Mouse (Mus musculus): ENCODE measurements around the gene Ccdc85c. TPM values are rescaled to one million over a fixed set of nuclear protein-coding genes. Genes with fewer than 3 reads are reported as not detected.
A peak's percentile ranks its signal among the peaks of the same experiment; 100 is the strongest.

Ccdc85c gene
- total RNA-seq, 2 experiments from 2014 or later: 0.04 to 0.11 TPM

- no peak for ATAC-seq (ENCODE audit: poor library complexity, severe bottlenecking)
Observed at GRCm38 (mm10) chr12:108301006-108301405, 25.8 kb upstream of the Ccdc85c start.

DNA sequence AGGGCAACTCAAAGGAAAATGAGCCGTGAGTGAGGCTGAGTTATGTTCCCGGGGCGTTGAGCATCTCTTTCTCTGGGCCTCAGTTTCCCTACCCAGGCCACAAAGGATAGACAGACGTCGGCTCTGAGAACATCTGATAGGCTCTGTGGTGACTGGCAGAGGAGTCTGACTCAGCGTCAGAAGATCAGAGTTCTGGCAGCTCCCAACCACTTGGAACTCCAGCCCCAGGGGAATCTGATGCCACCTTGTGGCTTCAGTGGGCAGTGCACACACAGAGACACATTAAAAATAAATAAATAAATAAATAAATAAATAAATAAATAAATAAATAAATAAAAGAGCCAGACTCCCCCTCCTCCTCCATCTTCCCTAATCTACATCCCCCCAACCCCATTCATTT, 21.8 kb upstream of the Ccdc85c start:
- no peak for ATAC-seq (ENCODE audit: poor library complexity, severe bottlenecking)

GRCm38 (mm10) chr12:108294620-108295019, 19.4 kb upstream of the Ccdc85c start:
- no peak for ATAC-seq (ENCODE audit: poor library complexity, severe bottlenecking)

DNA sequence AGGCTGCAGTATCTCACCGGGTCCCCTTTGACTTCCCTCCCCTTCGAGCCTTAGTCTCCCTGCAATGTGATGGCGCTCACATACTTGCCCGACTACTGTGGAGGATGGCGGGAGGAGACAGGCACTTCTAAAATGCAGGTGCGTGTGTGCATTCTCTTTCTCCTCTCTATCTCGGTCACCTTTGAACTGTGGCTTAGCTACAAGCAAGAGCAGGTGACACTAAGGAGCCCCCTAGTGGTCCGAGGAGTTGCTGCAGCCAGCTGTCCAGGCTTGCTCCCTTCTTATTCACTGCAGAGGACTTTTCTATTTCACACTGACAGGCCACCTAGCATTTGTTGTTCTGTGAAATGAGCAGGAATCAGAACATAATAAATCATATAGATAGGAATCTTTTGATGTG, 17.7 kb upstream of the Ccdc85c start:
- peak; percentile 79 for ATAC-seq (ENCODE audit: poor library complexity, severe bottlenecking)

DNA sequence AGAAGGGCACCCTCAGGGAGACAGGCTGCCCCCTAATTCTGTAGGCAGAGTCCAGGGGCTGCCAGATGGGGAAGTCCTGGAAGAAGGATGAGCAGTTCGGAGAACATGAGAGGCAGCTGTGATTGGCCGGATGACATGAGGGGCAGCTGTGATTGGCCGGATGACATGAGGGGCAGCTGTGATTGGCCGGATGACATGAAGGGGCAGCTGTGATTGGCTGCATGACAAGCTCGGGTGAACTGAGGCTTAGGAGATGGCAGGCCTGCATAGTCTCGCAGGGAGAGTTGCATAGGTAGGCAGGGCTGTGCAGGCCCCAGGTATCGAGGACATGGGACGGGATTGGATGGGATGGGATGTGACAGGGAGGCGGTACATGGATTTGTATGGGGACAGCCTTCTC, 17.2 kb upstream of the Ccdc85c start:
- ATAC-seq (ENCODE audit: poor library complexity, severe bottlenecking): 0 out of 2 replicates have a peak, but pooled peaks have one; percentile 34

GRCm38 (mm10) chr12:108288127-108288880, 13.1 kb upstream of the Ccdc85c start:
- no peak for ATAC-seq (ENCODE audit: poor library complexity, severe bottlenecking)

- ATAC-seq (ENCODE audit: poor library complexity, severe bottlenecking): no peak
Observed at GRCm38 (mm10) chr12:108287011-108287410, 11.8 kb upstream of the Ccdc85c start.

DNA sequence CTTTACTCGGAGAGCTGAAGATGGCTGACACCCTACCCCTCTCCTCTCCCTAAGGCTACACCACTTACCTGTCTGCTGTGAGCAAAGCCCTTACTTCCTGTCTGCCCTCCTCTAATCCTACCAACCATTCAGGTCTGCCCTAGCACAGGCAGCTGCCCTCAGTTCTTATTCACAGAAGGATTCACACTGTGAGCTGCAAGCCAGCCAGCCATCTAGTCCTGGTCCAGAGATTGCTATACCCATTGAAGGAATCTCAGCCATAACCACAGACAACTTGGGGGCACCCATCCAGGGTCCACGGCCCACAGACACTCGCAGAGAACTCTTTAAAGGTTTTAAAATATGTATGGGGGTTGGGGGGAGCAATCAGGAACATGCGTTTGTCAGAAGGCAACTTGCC, 11.2 kb upstream of the Ccdc85c start:
- ATAC-seq (ENCODE audit: poor library complexity, severe bottlenecking): no peak

- no peak for ATAC-seq (ENCODE audit: poor library complexity, severe bottlenecking)
Observed at GRCm38 (mm10) chr12:108285225-108286011, 10.2 kb upstream of the Ccdc85c start.

GRCm38 (mm10) chr12:108284455-108285224, 9.4 kb upstream of the Ccdc85c start:
- ATAC-seq (ENCODE audit: poor library complexity, severe bottlenecking): no peak

GRCm38 (mm10) chr12:108278221-108278918, 3.1 kb upstream of the Ccdc85c start:
- no peak for ATAC-seq (ENCODE audit: poor library complexity, severe bottlenecking)

DNA sequence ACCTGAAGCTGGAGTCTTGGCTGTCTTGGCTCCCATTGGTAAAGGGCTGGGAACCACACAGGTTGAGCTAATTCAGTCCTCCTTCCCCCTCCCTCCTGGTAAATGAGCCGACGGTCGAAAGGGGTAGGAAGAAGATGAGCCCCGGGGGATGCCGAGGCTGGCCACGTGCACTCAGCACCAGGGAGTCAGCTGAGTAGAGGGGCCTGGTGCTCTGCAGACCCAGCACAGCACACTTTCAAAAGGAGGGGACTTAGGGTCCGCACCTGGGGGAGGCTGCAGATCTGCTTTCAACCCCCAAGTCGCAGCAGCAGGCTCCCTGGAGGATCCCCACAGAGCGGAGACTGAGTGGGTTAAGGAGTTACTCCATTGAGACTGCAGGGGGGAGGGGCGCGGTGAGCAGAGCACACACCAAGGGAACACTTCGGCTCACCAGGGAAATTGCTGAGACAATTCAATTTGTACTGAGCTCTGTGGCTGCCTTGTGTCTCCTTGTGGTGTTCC, 2.2 kb upstream of the Ccdc85c start:
- no peak for ATAC-seq (ENCODE audit: poor library complexity, severe bottlenecking)

- no peak for ATAC-seq (ENCODE audit: poor library complexity, severe bottlenecking)
Observed at GRCm38 (mm10) chr12:108275920-108276822, 946 bp upstream of the Ccdc85c start.

GRCm38 (mm10) chr12:108275508-108275890, 274 bp upstream of the Ccdc85c start:
- ATAC-seq (ENCODE audit: poor library complexity, severe bottlenecking): peak; percentile 96

DNA sequence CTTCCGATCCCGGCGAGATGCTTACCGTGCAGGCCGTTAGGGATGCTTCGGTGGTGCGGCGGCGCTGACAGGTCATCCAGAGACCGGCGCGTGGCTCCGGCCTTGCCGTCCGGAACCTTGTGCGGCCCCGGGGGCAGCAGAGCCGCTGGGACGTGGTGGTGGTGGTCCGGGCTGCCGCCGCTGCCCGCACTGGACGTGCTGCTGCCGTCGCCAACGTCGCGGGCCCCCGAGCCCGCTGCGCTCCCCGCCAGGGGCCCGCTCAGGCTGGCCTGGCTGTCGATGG, 971 bp downstream of the Ccdc85c start:
- ATAC-seq (ENCODE audit: poor library complexity, severe bottlenecking): no peak

GRCm38 (mm10) chr12:108273466-108274312, 1.5 kb downstream of the Ccdc85c start:
- ATAC-seq (ENCODE audit: poor library complexity, severe bottlenecking): no peak

- no peak for ATAC-seq (ENCODE audit: poor library complexity, severe bottlenecking)
Observed at GRCm38 (mm10) chr12:108272143-108272635, 3.0 kb downstream of the Ccdc85c start.

DNA sequence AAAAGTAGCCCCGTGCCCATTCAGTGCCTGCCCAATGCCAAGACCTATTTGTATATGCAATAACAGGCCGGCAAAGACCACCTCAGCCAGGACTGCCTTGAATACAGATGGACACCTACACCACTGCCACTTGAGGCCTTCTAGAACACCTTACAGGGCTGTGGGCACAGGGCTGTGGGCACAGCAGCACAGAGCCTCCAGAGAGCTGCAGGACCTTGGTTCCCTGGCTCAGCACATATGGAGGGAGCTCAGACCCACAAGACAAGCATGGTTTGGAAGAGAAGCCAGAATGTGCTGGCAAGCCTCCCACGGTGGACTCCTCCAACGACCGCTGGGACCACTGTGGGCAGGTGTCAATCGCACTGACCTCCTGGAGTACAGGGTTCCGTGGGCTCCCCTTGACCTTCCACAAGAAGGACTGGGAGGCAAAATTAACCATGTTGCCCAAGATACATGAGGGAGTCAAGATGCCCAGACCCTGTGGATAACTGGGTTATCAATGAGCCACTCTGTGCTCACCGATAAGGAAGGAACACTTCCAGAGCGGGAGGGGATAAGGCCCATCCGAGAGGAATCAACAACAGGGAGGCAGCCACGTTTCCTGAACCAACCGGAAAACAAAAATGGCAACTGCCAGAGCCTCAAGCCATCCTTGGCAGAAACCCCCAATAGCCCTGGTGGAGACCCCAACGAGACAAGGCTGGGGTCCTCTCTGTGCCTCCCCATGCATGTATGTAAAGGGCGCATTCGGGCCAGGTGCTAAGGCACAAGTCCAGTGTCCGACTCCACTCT, 3.7 kb downstream of the Ccdc85c start:
- no peak for ATAC-seq (ENCODE audit: poor library complexity, severe bottlenecking)
